Mouse (Mus musculus) cerebral cortex, adult 2 months (tissue): ENCODE measurements around the gene Dync1i1.

Source experiments
- WGBS: fragments of 180-500 bp; shearing (Covaris S2); methylation state at CpG from one replicate; pipeline ENCODE4 v1.1.7; 2018; 5-methylcytosine and 5-hydroxymethylcytosine counted together

The Dync1i1 gene

DNA sequence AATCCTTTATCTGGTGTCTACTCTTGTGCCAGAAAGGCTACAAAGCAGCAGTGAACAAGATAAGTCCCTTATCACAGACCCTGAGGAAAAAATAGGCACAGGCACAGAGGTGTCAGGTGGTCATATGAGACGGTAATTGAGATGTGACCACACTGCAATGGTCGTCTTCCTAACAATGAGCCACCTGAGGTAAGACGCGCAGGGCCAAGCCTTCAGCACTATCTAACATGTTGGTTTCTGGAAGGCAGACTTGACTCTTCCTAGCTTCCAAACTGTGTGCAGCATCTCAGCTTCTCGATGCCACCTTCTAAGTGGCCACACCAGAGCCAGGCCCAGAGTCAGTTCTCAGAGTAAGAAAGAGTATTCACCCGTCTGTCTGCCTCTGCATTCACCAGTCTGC, 341.8 kb downstream of the Dync1i1 start:
- 96% methylated on average over 6 of the region's 6 CpGs for WGBS

DNA sequence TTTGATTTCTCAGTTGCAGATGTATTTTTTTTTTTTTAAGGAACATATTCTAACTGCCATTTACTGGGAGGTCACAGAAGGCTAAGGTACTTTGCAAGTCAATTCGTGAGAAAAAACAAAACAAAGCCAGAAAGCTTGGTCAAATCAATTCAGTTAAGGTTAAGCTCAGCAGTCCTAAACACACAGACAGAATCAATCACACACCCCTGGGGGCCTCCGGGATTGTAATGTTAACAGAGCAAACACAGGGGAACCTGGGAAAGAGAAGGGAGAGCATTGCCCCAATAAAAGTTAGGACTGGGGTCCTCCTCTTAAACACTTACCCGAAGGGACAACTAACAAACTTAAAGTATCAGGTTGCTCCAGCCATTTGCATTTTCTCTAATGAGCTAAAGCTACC, 344.6 kb downstream of the Dync1i1 start:
- WGBS: 63% methylated on average over 3 of the region's 3 CpGs

DNA sequence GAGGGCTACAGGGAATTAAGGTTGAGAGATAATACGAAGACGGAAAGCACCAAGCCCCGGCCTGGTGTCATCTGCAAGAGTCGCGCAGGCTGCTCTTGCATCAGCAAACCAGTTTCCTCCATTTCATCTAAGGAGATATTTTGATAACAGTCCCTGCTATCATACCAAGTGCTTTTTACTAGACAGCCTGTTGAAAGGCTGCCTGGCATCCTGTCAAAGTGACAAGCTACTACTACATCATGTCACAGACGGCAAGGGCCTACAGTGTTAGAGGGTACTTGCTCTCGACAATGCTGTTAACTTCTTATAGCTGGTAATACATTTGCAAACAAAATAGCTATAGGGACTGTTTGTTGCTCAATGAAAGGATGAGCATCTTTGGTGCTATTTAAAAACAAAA, 345.6 kb downstream of the Dync1i1 start:
- WGBS: 85% methylated on average over 7 of the region's 7 CpGs

DNA sequence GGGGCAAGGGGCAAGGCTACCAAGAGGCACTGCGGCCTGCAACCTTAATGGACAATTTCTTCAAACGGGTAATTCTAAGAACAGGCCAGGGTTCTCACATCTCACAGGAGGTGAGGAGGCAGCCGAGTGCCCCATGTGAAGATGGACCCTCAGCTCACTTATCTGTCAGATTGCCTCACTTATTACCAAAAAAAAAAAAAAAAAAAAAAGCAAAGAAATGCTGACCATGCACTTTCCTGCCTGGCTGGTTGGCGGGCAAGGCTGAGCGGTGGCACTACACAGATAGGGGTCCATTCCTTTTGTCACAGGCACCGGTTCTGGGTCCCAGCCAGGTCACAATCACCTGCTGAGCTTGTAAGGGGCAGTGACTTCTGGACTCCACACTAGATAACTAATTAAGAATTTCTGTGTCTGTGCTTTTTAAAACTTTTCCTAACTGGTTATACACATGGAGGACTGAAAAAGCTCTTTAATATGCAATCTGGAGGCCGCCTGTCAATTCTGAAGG, 350.6 kb downstream of the Dync1i1 start:
- WGBS: 90% methylated on average over 7 of the region's 7 CpGs

DNA sequence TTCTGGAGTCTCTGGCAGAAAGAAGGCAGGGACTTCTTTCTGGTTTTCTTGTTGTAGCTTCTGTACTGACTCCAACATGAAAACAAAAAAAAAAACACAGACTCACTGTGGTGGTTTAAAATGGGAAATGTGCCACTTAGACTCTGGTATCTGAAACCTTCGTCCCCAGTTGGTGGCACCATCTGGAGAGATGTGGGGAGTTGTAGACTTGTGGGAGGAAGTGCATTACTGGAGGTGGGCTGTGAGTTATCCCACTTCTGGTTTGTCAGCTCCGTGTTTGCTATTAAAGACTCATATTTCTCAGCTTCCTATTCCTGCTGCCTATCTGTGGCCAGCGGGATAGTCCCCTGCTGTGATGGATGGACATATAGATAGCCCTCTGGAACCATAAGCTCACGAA, 351.8 kb downstream of the Dync1i1 start:
- 58% methylated on average over 4 of the region's 4 CpGs for WGBS
